Mouse (Mus musculus): ENCODE data around the gene Vapb.

The Vapb gene

GRCm38 (mm10) chr2:173734426-173734825 is 2.9 kb upstream of the Vapb start:
- no peak for DNase-seq (ENCODE audit: low spot score)

DNA sequence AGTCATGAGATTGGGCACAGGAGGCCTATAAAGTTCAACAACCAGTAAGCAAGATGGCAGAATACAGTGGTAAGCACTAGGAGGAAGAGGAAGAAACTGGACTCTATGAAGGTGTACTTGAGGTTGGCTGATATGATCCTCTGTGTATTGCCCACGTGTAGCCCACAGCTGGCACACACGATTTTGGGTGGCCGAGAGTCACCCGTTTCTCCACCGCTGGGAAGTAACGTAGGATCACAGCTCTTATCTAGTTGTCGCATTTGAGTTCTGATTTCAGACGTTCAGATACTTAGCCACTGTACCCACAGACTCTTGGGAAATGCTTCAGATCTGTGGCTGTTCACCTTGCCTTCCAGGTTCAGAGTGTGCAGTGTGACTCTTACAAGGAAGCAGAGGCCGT is 921 bp downstream of the Vapb start:
- DNase-seq (ENCODE audit: low spot score): no peak

- no peak for DNase-seq (ENCODE audit: low spot score)
Observed at GRCm38 (mm10) chr2:173739107-173739506, 1.8 kb downstream of the Vapb start.

- no peak for DNase-seq (ENCODE audit: low spot score)
Observed at GRCm38 (mm10) chr2:173742090-173742489, 4.8 kb downstream of the Vapb start.

GRCm38 (mm10) chr2:173742744-173743143 is 5.4 kb downstream of the Vapb start:
- DNase-seq (ENCODE audit: low spot score): no peak

DNA sequence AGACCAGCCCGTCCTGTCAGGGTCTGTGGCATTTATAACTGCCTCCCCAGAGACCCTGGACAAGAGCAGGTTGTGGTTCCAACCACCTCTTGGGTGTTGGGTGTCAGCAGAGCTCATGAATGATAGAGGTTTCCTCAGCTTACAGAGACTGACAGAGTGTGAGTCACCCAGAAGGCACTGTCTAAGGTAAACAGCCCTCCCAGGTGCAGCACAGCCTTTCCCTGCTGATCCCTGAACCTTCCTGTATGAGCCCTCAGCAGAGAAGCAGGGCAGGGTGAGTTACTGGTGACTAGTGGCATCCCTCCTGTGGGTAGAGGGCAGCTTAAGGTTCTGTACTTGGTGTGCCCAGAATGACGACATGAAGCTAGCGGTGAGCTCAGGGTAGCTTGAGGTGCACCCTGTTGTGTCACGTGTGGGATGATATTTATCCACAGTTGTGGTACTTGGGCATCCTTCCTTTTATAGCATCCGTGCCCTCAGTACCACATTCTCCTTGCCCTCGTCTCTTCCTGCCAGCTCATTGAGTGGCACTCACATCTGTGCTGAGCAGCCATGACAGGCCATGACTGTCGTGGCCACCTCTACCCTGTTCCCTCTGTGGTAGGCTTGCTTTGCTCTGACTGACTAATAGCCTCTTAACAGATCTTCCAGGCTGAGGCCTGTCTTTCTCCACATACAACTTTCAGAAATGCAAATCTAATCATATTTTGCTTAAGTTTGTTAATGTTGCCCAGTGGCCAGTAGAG is 6.9 kb downstream of the Vapb start:
- DNase-seq (ENCODE audit: low spot score): no peak

GRCm38 (mm10) chr2:173748961-173749659 is 11.8 kb downstream of the Vapb start:
- DNase-seq (ENCODE audit: low spot score): no peak

DNA sequence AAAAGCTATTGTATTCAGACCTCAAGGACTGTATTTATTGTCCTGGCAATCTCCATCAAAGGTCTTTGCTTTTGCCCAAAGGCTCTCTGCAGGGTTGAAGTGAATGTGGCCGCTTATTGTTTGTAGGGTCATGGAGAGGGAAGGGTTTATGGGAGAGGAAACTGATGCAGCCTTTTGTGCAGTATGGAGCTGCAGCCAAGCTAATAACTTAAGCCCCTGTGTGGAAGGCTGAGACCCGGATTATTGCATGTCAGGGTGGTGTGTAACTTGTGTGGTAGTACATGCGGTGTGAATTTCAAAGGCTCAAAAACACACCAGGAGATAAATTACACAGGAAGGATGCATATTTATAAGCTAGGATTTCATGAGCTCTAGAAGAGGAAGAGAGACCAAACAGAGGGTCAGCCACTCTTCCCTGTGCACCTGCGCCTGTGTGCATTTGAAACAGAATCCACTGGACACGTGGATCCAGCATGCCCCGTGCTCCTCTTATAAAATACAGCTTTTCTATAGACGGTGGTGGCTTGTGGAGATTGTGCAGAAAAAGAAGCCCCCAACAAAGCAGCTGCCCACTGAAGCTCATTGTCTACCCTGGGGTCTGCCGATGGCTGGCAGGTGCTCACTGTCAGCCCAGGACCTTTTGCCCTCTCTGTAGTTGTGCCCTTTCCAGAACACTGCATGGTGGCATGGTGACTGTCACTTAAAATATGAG is 18.3 kb downstream of the Vapb start:
- DNase-seq (ENCODE audit: low spot score): no peak

GRCm38 (mm10) chr2:173757624-173758155 is 20.4 kb downstream of the Vapb start:
- no peak for DNase-seq (ENCODE audit: low spot score)

- DNase-seq (ENCODE audit: low spot score): no peak
Observed at GRCm38 (mm10) chr2:173760607-173761006, 23.3 kb downstream of the Vapb start.

- DNase-seq (ENCODE audit: low spot score): no peak
Observed at GRCm38 (mm10) chr2:173764629-173765028, 27.3 kb downstream of the Vapb start.

- DNase-seq (ENCODE audit: low spot score): no peak
Observed at GRCm38 (mm10) chr2:173767959-173768595, 30.8 kb downstream of the Vapb start.

DNA sequence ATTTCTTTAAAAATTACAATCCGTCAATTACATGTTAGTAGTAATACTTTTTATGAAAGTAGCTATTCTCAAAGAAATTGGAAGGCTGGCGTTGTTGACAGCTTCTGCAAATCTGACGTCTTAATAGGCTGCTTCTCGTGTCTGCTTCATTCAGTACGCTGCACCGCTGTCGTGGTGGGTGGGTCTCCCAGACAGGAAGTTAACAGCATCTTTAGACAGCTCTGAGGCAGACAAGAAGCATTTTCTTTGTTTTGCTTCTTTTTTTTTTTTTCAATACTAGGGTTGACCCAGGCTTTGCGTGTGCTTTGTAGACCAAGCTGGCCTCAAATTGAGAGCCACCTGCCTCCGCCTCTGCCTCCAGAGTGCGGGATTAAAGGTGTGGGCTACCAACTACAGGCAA is 31.9 kb downstream of the Vapb start:
- DNase-seq (ENCODE audit: low spot score): no peak

DNA sequence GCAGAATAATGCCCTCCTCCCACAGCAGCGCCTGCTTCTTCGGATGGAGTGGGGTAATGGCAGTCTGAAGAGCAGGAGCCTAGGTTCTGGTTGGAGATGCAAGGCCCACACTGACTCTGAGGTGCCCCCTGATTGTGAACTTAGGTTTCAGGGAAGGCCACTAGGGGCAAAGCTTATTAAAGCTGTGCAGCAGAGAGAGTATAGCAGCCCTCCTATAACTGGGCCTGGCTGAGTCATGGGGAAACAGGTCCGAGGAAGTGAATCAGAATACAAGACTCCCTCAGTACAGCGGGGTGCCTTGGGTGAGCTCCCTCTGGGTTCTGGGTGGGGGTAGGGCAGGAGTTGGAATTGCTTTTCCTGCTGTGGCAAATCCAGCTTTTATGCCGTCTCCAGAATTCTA is 33.3 kb downstream of the Vapb start:
- no peak for DNase-seq (ENCODE audit: low spot score)

DNA sequence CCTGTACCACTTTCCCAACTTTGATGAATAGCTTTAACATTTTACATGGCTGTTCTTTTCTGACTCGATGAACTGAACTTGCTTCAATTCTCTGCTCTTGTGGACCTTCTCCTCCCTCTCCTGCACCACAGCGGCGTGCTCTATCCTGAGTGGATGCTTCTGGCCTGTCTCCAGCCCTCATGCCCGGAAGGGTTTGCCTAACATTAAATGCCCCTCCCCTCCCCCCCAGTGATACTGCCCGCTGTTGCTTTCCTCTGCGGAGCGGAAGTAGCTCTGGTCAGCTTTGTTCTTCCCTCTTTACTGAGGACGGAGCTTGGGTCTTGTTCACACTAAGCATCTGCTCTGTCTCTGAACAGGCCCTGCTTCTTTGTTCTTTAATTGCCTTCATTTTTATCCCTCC is 34.4 kb downstream of the Vapb start:
- no peak for DNase-seq (ENCODE audit: low spot score)

GRCm38 (mm10) chr2:173775556-173775955 is 38.2 kb downstream of the Vapb start:
- no peak for DNase-seq (ENCODE audit: low spot score)

DNA sequence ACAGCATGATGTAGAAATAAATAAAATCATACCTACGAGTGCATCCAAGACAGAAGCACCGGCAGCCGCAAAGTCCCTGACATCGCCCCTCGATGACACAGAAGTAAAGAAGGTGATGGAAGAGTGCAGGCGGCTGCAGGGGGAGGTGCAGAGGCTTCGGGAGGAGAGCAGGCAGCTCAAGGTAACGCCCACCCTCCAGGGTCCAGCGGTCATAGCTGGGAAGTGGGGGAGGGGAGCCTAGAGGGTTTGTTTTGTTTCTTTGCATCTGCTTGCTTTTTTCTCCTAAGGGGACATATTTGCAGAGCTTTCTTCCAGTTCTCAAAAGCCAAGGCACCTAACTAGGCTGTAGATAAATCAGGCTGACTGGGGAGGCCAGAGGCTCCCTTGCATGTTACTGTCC is 38.8 kb downstream of the Vapb start:
- DNase-seq (ENCODE audit: low spot score): no peak

- no peak for DNase-seq (ENCODE audit: low spot score)
Observed at GRCm38 (mm10) chr2:173780931-173781330, 43.6 kb downstream of the Vapb start.

DNA sequence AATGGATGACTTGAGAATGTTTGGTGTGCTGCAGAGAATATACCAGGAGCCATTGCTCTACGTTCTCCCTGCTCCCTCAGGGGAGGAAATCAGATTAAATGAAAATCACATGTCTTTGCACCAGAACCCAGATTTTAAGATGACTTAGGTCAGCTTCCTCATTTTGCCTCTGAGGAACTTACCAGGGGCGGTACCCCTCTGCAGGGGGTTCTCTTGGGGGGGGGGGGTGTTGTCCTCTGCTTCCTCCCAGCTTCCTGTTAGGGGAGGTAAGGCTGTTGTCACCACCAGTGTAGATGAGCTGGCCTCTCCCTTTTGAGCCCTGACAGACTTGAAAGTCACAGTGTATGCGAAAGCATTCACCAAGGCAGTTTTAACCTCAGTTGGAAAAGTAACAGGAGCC is 47.1 kb downstream of the Vapb start:
- no peak for DNase-seq (ENCODE audit: low spot score)

DNA sequence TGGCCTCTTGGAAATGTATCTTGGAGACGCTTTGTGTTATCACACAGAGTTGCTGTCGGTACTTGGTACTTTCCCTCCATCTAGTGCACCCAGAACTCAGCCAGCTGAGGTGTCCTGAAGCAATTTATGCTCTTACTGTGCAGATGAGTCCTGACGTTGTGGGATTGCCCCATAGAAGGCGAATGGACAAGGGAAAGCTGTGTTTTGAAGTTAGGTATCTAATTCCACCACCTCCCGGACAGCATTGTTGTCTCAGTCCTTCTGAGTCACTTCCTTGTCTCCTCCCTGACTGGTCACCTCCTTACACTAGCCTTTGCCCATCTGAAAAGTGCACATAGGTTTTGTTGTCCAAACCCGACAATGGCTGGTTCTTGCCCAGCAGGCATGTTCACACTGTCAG is 47.6 kb downstream of the Vapb start:
- no peak for DNase-seq (ENCODE audit: low spot score)

DNA sequence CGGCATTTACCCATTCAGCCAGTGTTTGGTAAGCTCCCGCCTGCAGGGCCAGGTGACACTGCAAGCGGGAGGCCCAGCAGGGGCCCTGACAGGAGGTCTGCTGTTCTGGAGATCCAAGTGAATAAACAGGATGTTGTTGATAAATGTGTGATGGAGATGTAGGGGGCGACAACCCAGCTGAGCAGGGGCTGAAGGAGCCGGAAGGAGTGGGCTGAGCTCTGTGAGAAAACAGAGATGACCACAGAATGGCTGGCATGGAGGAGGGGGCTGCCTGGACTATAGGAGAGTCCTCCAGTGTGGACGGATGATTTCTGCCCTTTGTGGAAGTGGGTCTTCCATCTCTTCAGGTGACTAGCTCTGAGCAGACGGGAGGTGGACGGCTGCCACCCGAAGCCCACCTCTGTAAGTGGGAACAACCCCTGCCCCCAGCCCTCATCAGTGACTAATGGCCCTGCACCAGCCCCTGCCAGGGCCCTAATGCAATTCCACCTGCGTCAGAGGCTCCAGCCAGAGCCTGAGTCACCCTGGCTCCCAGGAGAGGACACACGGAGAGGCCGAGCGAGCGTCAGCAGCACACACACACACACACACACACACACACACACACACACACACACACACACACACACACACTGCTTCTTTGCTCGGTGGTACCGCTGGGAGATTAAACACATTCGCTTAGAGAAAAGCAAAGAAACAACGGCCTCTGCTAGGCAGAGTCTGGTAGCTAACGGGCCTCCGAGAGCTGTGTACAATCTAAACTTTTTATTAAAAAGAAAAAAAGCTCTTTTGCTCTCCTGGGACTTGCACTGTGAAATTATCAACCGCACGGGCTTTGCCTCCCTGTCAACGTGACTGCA is 52.9 kb downstream of the Vapb start:
- no peak for DNase-seq (ENCODE audit: low spot score)

Measured in layer of hippocampus, adult 11-12 months (tissue).